Mouse (Mus musculus): ENCODE measurements around the gene Taar2.
A peak's percentile ranks its signal among the peaks of the same experiment; 100 is the strongest.

Taar2 gene

DNA sequence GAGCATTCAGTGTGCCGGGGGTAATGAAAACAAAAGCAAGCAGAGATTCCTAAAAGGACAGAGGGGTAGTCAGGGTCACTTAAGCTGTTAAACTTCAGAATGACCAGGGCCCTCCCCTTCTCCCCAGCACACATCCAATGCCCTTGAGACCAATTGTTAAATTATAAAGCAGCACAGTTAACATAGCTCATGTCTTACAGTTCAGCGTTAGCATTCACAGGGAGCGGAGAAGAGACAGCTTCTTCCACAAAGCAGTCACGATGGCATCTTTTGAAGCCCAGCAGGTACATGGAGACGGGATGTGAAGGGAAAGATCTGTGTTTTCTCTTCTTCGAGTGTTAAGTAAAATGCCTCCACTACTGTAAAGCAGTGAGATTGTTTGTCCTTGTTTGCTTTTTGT, at the start of gene Taar2:
TSS of gene Taar2 (plus strand) at position 261 of the 400 bp plus-strand sequence.
- no peak for DNase-seq (ENCODE audit: low read depth, low spot score)

DNA sequence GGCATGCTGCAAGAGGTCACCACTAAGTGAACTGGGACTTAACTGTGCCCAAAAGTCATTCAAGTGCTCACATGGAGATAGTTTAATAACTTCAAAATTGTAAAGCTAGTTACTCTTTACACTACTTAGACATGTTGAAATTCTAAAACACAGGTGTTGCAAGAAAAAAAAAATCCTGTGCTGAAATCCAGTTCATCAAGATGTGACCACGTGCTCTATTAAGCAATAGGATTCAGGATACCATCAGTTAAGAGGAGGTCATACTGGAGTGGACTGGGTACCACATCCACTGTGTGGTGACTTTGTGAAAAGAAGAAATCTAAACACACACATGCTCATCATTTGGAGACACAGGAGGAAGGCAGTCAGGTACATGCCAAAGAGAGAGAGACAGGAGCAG, 45.4 kb upstream of the Taar2 start:
- no peak for DNase-seq (ENCODE audit: low read depth, low spot score)

DNA sequence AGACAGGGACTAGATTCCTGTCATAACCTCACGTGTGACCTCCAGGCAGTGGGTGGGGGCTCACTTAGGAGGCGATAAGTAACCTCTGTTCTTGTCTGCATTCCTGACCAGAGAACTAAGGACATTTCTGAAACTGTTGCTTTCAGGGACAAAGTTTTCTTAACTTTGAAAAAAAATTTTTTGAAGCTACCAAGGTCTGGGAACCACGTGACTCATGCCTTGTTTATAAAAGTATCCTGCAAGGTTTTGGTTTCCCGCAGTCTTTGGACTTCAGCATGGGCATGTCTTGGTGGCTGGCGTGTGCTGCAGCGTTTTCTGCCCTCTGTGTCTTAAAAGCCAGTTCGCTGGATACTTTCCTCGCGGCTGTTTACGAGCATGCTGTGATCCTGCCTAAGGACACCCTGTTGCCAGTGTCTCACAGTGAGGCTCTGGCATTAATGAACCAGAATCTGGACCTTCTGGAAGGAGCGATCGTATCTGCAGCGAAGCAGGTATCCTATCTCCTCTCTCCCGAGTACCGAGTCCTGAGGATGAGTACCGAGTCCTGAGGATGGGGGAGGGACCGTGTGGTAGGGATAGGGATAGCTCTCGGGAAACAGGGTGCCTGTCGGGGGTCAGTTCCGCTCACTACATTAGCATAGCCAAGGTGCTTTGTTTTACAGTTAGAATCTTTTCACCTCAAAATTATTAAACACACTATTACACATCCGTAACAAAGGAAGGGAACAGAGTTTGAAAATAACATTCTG, 43.6 kb upstream of the Taar2 start, which contains the start of gene Vnn1:
TSS of gene Vnn1 (plus strand) at position 88 of the 749 bp plus-strand sequence.
- DNase-seq (ENCODE audit: low read depth, low spot score): no peak

DNA sequence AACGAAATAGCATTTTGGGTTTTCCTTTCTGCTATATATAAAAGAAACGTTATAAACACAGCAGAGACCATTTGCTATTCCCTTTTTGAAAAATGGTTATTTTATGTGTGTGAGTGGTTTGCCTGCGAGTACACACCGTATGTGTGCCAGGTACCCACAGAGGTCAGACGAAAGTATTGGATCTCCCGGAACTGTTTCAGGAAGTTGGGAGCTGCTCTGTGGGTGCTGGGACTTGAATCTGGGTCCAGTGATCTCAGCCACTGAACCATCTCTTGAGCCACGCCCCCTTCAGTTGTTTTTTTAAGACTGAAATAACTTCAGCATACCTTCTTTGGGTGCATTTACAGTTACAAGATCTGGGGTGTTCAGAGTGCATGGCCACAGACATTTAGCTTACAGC, 43.0 kb upstream of the Taar2 start:
- no peak for DNase-seq (ENCODE audit: low read depth, low spot score)

DNA sequence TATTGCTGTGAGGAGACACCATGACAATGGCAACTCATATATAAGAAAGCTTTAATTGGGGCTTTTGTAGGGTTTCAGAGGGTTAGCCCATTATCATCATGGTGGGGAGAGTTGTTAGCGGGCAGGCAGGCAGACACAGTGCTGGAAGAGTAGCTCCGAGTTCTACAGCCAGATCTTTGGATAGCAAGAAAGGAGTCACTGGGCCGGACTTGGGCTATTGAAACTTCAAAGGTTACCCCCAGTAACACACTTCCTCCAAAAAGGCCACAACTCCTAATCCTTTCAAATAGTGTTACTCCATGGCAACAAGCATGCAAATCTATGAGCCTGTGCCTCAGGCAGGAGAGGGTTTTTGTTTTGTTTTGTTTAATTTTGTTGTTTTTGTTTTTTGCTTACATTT, 37.3 kb upstream of the Taar2 start:
- no peak for DNase-seq (ENCODE audit: low read depth, low spot score)

DNA sequence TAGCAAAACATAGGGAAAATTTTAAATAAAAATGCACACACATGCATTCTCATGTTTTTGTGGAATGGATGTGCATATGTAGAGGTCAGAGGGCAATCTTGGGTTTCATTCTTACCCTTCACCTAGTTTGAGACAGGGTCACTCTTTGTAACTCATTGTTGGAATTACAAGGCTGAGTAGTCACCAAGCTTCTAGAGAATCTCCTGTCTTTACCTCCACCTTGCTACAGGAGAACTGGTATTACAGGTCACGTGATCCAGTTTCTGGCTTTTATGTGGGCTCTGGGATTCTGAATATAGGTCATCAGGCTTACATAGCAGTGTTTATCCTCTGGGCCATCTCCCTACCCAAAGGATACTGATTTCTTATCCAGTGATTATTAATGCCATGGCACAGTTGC, 32.7 kb upstream of the Taar2 start:
- no peak for DNase-seq (ENCODE audit: low read depth, low spot score)

DNA sequence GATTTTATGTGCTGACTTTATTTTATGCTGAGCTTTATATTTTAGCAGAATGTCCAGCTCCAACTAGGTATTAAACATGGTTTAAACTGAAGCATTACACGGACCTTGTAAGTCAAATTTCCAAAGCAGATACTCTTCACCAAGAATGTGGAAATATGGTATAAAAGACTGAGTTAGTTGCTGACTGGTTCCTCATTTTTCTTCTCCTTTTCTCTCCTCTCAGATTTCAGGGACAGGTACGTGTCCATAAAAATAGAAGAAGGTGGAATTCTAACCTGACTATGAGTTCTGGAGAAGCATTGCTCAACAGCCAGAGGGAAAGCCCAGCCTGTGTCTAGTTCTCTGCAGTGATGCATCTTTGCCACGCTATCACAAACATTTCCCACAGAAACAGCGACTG, 18.3 kb upstream of the Taar2 start, which contains the start of gene Taar1:
TSS of gene Taar1 (plus strand) at position 301 of the 400 bp plus-strand sequence.
- no peak for DNase-seq (ENCODE audit: low read depth, low spot score)

DNA sequence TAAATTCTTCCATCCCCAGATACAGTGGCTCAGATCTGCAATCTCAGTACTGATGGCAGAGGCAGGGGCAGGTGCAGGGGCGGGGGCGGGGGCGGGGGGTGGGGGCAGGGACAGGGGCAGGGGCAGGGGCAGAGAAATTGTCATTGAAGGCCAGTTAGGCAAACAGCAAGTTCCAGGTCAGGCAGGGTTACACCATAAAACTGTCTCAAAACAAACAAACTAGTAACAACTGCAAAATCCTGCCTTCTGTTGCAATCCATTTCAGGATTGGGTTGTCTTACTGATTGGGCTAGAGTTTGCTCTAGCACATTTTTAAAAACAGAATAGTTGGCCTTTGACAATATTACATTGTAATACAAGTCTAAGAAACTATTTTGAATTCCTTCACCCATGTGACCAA, 15.9 kb upstream of the Taar2 start:
- no peak for DNase-seq (ENCODE audit: low read depth, low spot score)

DNA sequence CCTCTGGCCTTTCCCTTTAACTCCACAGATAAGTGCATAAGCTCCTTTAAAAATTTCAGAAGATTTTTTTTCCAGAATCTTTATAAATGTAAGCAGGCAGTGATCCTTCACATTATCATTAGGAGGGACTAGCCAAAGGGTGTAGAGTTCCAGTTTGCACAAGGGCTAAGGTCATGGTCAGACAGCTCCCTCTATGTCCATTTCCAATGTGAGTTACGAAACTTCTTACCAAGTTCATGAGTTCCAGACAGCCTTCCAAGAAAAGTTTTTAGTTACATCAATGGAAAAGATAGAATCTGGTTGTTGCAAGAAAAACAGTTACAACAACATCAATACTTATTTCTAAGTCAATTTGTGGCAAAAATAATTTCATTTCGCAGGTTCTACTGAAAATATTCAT, 14.4 kb upstream of the Taar2 start:
- no peak for DNase-seq (ENCODE audit: low read depth, low spot score)

DNA sequence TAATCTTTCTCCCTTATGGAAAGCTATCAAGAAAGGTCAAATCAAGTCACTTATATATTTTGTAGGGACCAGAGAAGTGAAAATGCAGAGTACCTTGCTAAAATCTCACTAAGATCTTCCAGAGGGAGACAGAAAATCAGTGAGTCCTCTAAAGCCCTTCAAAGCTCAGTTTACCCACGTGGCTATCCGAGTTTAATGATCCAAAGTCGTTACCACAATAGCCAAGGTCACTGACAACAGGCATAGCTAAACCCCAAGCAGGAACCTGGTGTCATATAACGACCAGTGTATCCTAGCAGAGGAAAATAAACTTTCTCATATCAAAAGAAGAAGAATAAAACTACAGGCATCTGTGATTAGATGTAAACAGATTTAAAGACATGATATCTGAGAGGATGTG, 759 bp upstream of the Taar2 start:
- DNase-seq (ENCODE audit: low read depth, low spot score): no peak

DNA sequence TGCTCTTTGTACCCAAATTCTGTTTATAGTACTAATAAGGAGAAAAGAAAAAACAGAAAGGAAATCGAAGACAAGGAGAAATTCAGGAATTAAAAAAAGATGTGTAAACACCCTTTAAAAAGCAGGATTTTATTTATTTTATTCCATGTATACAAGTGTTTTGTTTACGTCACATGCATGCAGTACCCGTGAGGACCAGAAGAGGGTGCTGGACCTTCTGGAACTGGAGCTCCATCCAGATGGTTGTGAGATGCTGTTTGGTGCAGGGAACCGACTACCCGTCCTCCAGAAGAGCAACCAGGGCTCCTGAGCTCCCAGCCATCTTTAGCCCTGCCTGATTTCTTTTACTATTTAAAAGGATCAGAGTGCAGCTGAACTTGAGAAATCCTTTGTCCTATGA, 4.1 kb downstream of the Taar2 start:
- no peak for DNase-seq (ENCODE audit: low read depth, low spot score)

DNA sequence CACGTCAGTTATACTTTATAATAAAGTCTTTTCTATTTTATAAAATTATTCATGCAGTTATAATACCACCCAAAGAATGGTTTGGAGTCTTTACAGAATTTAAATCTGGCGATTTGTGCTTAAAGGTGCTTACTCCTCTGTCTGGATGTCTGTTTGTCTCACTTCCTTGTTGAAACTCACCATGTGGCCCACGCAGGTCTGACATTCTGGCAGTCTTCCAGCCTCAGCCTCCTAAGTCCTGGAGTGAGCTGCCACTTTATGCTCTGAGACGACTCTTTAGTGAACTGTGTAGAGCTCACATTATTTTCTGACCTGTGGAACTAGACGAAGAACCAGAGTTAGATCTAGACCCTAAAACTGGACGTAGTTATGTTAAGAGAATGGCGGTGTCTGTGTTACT, 9.7 kb downstream of the Taar2 start:
- DNase-seq (ENCODE audit: low read depth, low spot score): no peak

DNA sequence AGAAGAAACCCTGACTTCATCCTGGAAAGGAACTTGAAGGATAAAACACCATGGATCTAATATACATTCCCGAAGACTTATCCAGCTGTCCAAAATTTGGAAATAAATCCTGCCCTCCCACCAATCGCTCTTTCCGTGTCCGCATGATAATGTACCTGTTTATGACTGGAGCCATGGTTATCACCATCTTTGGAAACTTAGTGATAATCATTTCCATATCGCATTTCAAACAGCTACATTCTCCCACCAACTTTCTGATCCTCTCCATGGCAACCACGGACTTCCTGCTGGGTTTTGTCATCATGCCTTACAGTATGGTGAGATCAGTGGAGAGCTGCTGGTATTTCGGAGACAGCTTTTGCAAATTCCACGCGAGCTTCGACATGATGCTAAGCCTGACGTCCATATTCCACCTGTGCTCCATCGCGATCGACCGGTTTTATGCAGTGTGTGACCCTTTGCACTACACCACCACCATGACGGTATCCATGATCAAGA, 11.2 kb downstream of the Taar2 start, which contains the start of gene Taar3:
TSS of gene Taar3 (plus strand) at position 51 of the 498 bp plus-strand sequence.
- no peak for DNase-seq (ENCODE audit: low read depth, low spot score)

DNA sequence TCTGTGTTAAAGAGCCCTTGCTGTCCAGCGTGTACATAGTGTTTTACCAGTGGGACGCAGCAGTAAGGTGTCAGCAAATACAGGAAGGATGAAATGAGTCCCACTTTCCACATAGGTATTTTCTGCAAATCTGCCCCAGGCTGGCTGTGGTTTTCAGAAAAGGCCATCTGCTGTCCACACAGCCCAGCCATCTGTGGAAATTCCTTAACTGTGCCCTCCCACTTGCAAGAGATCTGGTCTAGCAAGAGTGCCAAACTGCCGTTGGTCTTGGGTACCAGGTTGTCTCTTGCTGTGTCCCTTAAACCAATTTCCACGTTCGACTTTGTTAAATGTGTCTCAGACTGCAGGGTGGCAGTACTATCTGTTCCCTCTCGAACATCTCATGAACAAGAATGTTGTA, 13.3 kb downstream of the Taar2 start:
- DNase-seq (ENCODE audit: low read depth, low spot score): no peak

DNA sequence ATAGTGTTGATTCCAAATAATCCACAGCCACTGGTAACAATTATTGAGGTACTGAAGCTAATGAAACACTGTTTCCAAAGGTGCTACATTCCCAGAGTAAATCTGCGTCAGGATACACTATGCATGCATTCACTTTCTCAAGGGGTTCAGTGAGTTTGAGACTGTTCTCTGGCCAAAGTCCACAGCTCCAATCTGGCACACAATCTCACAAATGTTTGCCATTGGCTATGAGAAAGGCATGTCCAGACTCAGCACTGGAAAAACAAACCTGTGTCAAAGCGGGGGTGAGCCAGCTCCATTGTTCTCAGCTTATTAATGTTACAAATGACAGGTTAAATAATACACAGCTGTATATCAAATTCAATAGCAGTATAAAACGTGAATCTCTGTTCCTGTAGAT, 20.7 kb downstream of the Taar2 start:
- DNase-seq (ENCODE audit: low read depth, low spot score): no peak

DNA sequence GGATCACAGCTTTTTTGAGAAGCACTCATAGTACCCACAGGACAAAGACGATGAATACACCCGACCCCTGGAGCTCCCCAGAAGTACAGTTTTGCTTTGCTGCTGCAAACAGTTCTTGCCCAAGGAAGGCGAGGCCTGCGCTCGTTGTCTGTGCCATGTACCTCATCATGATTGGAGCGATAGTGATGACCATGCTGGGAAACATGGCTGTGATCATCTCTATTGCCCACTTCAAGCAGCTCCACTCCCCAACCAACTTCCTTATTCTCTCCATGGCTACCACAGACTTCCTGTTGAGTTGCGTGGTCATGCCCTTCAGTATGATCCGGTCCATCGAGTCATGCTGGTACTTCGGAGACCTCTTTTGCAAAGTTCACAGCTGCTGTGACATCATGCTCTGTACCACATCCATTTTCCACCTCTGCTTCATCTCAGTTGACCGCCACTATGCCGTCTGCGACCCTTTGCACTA, 22.1 kb downstream of the Taar2 start, which contains the start of gene Taar4:
TSS of gene Taar4 (plus strand) at position 51 of the 472 bp plus-strand sequence.
- DNase-seq (ENCODE audit: low read depth, low spot score): no peak

DNA sequence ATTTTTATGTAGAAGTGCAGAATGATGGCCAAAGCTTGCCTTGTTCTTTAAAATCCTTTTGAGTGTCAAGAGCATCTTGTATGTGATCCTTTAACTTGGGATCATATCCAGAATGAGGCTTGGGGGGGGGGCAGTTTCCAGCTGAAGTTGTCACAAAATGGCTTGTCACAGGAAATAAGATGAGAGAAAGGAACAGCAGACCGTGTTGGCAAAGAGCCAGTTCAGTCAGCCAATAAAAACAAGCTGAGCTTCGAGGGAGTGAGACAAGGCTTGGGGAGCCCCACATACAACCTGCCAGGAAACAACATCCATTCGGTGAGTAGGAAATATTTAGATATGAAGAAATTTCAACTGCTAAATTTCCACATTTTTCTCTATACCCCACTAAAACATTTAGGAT, 25.1 kb downstream of the Taar2 start:
- no peak for DNase-seq (ENCODE audit: low read depth, low spot score)

DNA sequence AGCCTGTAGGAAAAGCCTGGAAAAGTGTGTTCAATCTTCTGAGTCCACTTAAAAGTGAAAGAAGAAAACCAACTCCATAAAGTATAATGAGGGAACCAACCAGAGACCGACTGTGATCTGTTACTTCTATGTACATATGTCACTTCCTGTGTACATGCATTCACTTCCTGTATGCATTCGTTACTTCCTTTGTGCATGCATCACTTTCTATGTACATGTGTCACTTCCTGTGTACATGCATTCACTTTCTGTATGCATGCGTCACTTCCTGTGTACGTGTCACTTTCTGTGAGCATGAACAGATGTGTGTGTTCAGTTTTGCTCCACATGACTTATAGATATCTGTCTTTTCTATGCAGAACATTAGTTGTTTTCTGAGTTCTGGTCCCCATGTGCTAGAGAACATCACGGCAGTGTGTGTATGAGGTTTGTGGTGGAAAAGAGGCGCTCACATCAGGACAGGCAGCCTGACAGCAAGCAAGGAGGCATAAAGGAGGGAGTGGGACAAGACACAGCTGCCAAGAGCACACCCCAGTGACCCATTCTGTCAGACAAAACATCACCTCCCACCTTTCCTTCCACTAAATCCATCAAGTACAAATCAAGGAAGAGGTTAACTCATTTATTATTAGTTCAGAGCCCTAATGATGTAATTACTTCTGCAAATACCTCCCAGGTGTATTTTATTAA, 26.7 kb downstream of the Taar2 start:
- DNase-seq (ENCODE audit: low read depth, low spot score): peak; percentile 2

DNA sequence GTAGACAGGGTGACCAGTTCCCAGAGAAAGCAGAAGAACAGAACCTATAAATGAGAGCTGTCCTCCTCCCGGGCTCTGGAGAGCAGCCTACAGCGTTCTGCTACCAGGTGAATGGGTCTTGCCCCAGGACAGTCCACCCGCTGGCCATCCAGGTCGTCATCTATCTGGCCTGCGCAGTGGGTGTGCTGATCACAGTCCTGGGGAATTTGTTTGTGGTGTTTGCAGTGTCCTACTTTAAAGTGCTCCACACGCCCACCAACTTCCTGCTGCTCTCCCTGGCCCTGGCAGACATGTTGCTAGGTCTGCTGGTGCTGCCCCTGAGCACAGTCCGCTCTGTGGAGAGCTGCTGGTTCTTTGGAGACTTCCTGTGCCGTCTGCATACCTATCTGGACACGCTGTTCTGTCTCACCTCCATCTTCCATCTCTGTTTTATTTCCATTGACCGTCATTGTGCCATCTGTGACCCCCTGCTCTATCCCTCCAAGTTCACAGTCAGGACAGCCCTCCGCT, 32.3 kb downstream of the Taar2 start, which contains the start of gene Taar5:
TSS of gene Taar5 (plus strand) at position 51 of the 510 bp plus-strand sequence.
- DNase-seq (ENCODE audit: low read depth, low spot score): no peak

DNA sequence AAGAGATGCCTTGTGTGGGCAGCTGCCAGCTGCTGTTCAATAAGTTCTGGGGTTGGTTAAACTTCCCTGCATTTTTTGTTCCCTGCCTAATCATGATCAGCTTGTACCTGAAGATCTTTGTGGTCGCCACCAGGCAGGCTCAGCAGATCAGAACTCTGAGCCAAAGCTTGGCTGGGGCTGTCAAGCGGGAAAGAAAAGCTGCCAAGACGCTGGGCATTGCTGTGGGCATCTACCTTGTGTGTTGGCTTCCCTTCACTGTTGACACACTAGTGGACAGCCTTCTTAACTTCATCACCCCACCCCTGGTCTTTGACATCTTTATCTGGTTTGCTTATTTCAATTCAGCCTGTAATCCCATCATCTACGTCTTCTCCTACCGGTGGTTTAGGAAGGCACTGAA, 32.9 kb downstream of the Taar2 start:
- DNase-seq (ENCODE audit: low read depth, low spot score): no peak

DNA sequence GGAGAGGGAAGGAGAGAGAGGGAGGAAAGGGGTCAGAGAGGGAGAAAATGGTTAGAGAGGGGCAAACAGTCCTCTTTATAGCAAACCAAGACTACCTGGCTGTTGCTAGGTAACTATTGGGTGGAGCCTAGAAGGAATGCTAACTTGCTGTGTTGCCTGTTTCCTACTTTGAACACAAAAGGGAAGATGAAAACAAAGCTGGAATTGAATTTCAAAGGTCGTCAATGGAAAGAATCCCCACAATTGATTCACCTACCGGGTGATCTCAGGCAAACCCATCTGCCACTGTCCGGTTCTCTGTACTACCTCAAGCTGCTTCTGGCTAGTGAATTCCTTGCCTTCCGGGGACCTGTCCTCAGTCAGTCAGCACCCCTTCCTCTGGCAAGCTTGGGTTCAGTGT, 39.6 kb downstream of the Taar2 start:
- DNase-seq (ENCODE audit: low read depth, low spot score): no peak

All from CD4-positive helper T cell, adult 2 months (primary cell).